Mouse (Mus musculus) forebrain, embryonic 16.5 days (tissue): ENCODE results near the gene Enpp6. TPM values are rescaled to one million over a fixed set of nuclear protein-coding genes. Genes with fewer than 3 reads are reported as not detected.
A peak's percentile ranks its signal among the peaks of the same experiment; 100 is the strongest.

ENCODE experiments used
- ATAC-seq: fragments of 200-750 bp; cut with Nextera tagmentation; 2 replicates; pipeline ENCODE4 v1.8.0; 2017; ENCODE audit warnings: mild to moderate bottlenecking, moderate library complexity
- H3K27ac ChIP-seq: fragments of 300-500 bp; sonication (generic); 2 replicates; pipeline ENCODE4 v1.5.1; 2014; ENCODE audit warnings: low read length, control low read depth
- H3K27me3 ChIP-seq: fragments of 300-500 bp; sonication (generic); replicated peaks from 2 replicates; pipeline ENCODE4 v1.6.1; 2014; ENCODE audit warnings: low read length; ENCODE audit not compliant: control insufficient read depth, insufficient read depth
- H3K36me3 ChIP-seq: fragments of 300-500 bp; sonication (generic); 2 replicates; pipeline ENCODE4 v1.6.1; 2014; ENCODE audit not compliant: control insufficient read depth, insufficient read depth
- H3K4me1 ChIP-seq: fragments of 300-500 bp; sonication (generic); replicated peaks from 2 replicates; pipeline ENCODE4 v1.6.1; 2014; ENCODE audit warnings: low read length; ENCODE audit not compliant: control insufficient read depth, insufficient read depth
- H3K4me2 ChIP-seq: fragments of 300-500 bp; sonication (generic); 2 replicates; pipeline ENCODE4 v1.6.1; 2014; ENCODE audit warnings: mild to moderate bottlenecking, low read length, control low read depth
- H3K4me3 ChIP-seq: fragments of 300-500 bp; sonication (generic); replicated peaks from 2 replicates; pipeline ENCODE4 v1.5.1; 2014; ENCODE audit warnings: mild to moderate bottlenecking, low read length, control low read depth
- H3K9ac ChIP-seq: fragments of 300-500 bp; sonication (generic); replicated peaks from 2 replicates; pipeline ENCODE4 v1.6.1; 2014; ENCODE audit warnings: low read depth, low read length, control low read depth
- H3K9me3 ChIP-seq: fragments of 300-500 bp; sonication (generic); 2 replicates; pipeline ENCODE4 v1.6.1; 2016; ENCODE audit warnings: low read length; ENCODE audit not compliant: control insufficient read depth
- WGBS: fragments of 180-500 bp; shearing (Covaris S2); extraction: QIAGEN DNeasy Blood & Tissue Kit; methylation state at CpG from one replicate; pipeline ENCODE4 v1.1.7; 2014; 5-methylcytosine and 5-hydroxymethylcytosine counted together
- polyA plus RNA-seq: library from polyadenylated mRNA; unstranded; fragments of >200 nt; fragmentation: Nextera tagmentation; extraction: Ambion mirVana; gene quantifications from 2 replicates; pipeline ENCODE4 v1.2.1, GENCODE M21; 2015

Gene Enpp6
- polyA plus RNA-seq, 1 experiment from 2014 or later, result 0.11 TPM

DNA sequence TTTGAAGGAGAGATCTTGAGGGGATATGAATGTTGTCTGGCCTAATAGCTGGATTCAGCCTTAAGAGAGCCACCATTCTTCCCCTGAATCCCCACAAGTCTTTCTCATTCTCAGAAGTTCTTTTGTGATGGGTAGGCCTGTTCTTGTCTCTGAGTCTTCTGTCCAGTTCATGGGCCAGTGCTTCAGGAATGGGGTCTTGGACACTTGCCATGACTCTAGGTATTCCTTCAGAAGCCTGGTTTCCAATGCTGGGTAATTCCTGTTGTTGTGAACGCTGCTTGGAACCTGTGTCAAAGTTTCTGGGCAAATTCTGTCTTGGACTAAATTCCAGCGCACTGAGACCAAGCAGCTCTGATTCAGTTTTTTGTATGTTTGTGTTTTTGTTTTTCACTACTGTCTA is 60.5 kb downstream of the Enpp6 start:
- no peak overlapping the region for H3K9ac ChIP-seq
- H3K4me3 ChIP-seq, result no peak overlapping the region
- no peak overlapping the region for H3K27ac ChIP-seq
- H3K9me3 ChIP-seq, result 0 out of 2 replicates have a peak, but pooled peaks cover 3% of the 10 kb centered on the region
- no peaks in the 10 kb centered on the region for H3K4me1 ChIP-seq
- 86% methylated on average over 2 of the region's 2 CpGs for WGBS
- H3K4me2 ChIP-seq, result no peak overlapping the region
- no peaks in the 10 kb centered on the region for H3K36me3 ChIP-seq
- H3K27me3 ChIP-seq, result no peaks in the 10 kb centered on the region
- ATAC-seq, result no peak

DNA sequence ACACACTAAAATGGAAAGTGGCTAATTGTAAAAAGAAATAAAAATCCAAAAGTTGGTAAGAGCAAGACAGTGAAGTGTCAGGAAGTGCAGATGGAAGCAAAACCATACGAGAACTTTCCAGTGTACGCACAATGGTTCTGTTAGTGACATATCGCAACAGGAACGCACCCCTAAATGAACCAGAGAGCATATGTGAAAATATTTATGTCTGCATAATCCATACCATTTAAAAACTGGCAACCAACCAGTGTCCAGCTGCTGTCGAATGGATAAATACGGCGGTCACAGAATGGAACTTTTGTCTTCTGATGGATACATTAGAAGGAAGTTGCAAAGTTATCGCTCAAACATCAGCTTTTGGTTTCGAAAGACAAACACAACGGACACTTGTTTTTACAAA is 61.9 kb downstream of the Enpp6 start:
- Histone ChIP-seq H3K36me3 (no peaks in the 10 kb centered on the region), H3K9me3 (no peaks in the 10 kb centered on the region), H3K4me3 (no peak overlapping the region), H3K4me1 (no peaks in the 10 kb centered on the region), H3K9ac (no peak overlapping the region), H3K4me2 (no peak overlapping the region), H3K27me3 (no peaks in the 10 kb centered on the region), H3K27ac (no peak overlapping the region)
- ATAC-seq, result no peak
- 85% methylated on average over 10 of the region's 10 CpGs for WGBS

DNA sequence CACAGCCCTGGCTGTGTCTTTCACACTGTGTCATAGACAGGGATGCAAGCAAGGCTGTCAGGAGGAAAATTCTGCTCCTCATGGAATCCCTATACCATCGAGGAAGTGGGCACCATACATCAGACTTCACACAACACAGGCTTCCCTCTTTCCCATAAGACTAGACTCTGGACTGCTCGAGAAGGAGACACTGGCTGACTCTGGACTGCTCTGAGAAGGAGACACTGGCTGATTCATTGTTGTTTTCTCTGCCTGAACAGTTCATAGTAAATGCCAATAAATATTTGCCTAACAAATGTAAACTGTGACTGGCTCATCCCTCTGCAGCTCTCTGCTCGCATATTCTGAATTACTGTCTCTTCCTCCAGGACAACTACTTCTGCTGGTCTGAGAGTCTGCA is 66.0 kb downstream of the Enpp6 start:
- 77% methylated on average over 3 of the region's 3 CpGs for WGBS
- Histone ChIP-seq H3K4me3 (no peak overlapping the region), H3K9ac (no peak overlapping the region), H3K36me3 (no peaks in the 10 kb centered on the region), H3K4me2 (no peak overlapping the region), H3K27me3 (no peaks in the 10 kb centered on the region), H3K9me3 (no peaks in the 10 kb centered on the region), H3K4me1 (no peaks in the 10 kb centered on the region), H3K27ac (no peak overlapping the region)
- ATAC-seq, result no peak

DNA sequence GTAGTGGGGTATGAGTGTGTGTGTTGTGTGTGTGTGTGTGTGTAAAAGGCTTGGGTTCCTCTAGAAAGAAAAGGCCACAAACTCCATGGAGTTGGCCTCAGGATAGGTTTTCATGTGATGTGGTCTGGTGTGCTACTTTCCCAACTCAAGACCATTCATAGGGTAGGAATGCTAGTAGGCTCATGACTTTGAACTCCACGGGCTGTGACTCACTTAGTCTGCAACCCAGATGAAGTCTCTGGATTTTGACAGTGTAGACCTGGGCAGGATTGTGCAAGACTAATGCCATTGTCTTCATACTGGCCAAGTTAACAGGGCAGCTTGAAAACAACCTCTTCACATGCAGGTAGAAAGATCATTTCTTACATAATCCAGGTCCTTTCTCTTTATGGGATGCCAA is 69.4 kb downstream of the Enpp6 start:
- Histone ChIP-seq H3K4me1 (no peaks in the 10 kb centered on the region), H3K4me2 (no peak overlapping the region), H3K9ac (no peak overlapping the region), H3K27ac (no peak overlapping the region), H3K36me3 (no peaks in the 10 kb centered on the region), H3K27me3 (no peaks in the 10 kb centered on the region), H3K4me3 (no peak overlapping the region), H3K9me3 (no peaks in the 10 kb centered on the region)
- 93% methylated on average over 1 of the region's 1 CpGs for WGBS
- no peak for ATAC-seq

DNA sequence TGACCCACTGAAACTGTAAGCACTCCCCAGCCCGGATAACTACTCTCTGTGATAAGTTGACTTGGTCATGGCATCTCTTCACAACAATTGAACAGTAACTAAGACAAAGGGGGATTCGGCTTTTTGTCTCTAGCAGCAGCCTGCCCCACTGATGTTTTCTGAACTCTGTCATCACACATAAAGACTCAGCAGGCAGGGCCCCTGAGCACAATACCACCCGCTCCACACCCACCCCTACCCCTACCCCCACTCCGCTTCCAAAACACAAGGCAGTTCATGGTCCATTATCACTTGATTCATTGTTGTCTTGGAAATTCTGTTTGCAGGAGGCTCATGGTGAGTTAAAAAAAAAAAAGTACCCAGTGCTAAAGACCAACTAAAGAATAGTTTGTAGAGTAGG is 71.8 kb downstream of the Enpp6 start:
- H3K9me3 ChIP-seq, result no peaks in the 10 kb centered on the region
- H3K4me3 ChIP-seq, result no peak overlapping the region
- H3K4me1 ChIP-seq, result no peaks in the 10 kb centered on the region
- no peak overlapping the region for H3K4me2 ChIP-seq
- no peaks in the 10 kb centered on the region for H3K36me3 ChIP-seq
- ATAC-seq, result no peak
- 71% methylated on average over 4 of the region's 4 CpGs for WGBS
- H3K27ac ChIP-seq, result no peak overlapping the region
- H3K27me3 ChIP-seq, result no peaks in the 10 kb centered on the region
- H3K9ac ChIP-seq, result no peak overlapping the region

DNA sequence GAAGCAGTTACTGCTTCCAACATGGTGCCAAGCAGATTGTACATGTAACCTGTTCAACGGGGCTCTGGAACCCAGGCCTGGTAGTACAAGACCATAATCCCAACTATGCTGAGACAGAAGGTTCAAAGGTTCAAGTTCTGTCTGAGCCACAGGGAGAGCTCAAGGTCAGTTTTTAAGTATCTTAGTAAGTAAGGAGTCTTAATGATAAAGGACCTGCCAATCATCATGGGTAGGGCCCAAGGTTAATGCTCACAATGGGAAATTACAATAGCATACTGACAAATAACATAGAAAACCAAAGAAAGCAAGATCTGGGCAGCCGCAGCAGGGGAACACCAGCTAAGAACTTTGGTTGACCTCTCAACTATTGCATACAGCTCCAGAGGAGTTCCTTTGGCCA is 72.3 kb downstream of the Enpp6 start:
- no peaks in the 10 kb centered on the region for H3K27me3 ChIP-seq
- 75% methylated on average over 2 of the region's 2 CpGs for WGBS
- H3K4me2 ChIP-seq, result no peak overlapping the region
- H3K27ac ChIP-seq, result no peak overlapping the region
- no peak overlapping the region for H3K9ac ChIP-seq
- no peaks in the 10 kb centered on the region for H3K4me1 ChIP-seq
- H3K4me3 ChIP-seq, result no peak overlapping the region
- H3K36me3 ChIP-seq, result no peaks in the 10 kb centered on the region
- H3K9me3 ChIP-seq, result no peaks in the 10 kb centered on the region
- ATAC-seq, result no peak

DNA sequence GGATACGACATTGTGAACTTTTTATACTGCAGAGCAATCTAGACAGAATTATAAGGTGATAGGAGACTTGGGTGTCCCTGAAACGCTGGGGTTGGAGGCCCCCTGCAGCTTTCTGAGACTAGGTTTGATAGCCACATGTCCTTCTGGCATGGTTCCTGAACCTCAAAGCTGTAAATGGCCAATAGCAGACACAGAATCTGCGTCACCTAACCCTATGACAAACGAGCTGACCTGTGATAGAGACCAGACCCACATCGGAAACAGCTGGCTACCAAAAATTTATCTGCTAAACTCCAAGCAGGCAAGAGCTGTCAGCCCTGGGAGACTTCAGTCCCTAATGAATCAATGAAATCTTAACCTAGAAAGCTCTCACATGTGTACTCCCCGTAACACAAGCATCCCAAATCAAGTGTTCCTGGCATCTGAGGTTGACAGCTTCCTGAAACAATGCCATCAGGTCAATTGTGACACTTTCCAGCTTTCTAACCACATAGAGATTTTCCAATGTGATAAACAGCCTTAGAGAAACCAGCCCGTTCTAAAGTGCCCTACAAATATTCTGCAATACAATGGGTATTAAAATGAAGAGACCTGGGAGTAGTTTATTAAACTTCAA is 74.5 kb downstream of the Enpp6 start:
- H3K4me3 ChIP-seq, result no peak overlapping the region
- no peaks in the 10 kb centered on the region for H3K36me3 ChIP-seq
- no peaks in the 10 kb centered on the region for H3K27me3 ChIP-seq
- H3K4me2 ChIP-seq, result no peak overlapping the region
- H3K9ac ChIP-seq, result no peak overlapping the region
- 77% methylated on average over 7 of the region's 7 CpGs for WGBS
- no peak overlapping the region for H3K27ac ChIP-seq
- H3K4me1 ChIP-seq, result no peaks in the 10 kb centered on the region
- no peaks in the 10 kb centered on the region for H3K9me3 ChIP-seq
- ATAC-seq, result no peak

DNA sequence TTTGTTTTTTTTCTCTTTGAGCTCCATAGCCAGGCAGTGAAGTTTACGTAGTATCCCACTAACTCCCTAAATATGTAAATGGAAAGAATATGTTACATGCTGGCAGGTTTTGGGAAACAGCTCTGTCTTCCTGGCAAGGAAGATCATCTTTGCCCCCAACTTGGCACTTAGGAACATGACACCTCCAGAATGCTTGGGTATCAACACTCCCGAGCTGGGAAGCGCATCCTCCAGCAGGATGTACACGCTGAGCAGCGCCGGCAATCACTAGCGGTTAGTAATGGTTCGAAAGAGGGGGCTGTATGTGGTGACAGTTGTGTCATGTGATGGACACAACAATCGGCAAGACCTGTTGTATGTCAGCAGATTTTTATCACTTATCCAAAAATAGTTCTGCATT is 80.4 kb downstream of the Enpp6 start:
- Histone ChIP-seq H3K9me3 (no peaks in the 10 kb centered on the region), H3K27ac (no peak overlapping the region), H3K4me1 (no peaks in the 10 kb centered on the region), H3K27me3 (no peaks in the 10 kb centered on the region), H3K36me3 (no peaks in the 10 kb centered on the region), H3K4me3 (no peak overlapping the region), H3K4me2 (no peak overlapping the region), H3K9ac (no peak overlapping the region)
- peak; percentile 57; the same call in 1 of the 2 replicates for ATAC-seq
- 87% methylated on average over 9 of the region's 9 CpGs for WGBS

DNA sequence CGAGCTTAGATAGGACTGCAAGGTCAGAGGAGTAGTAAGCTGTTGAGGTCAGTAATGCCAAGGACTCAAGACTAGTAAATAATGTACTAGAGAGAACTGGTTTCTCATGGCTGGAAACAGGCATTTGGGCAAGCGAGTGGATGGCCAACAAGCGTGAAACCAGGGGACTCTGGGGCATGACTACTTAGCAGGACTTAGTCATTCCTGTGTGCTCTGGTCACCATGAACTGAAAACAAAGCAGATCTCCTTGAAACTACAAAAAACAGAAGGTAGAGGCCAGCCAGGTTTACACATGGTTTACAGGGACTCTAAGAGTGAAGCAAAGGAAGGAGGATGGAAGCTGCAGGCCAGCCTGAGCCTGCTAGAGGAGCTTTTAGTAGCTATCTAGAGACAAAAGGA is 82.9 kb downstream of the Enpp6 start:
- H3K4me2 ChIP-seq, result no peak overlapping the region
- 82% methylated on average over 3 of the region's 3 CpGs for WGBS
- H3K9ac ChIP-seq, result no peak overlapping the region
- ATAC-seq, result no peak
- no peak overlapping the region for H3K4me3 ChIP-seq
- H3K4me1 ChIP-seq, result no peaks in the 10 kb centered on the region
- no peaks in the 10 kb centered on the region for H3K36me3 ChIP-seq
- no peak overlapping the region for H3K27ac ChIP-seq
- H3K27me3 ChIP-seq, result no peaks in the 10 kb centered on the region
- H3K9me3 ChIP-seq, result peaks cover 2% of the 10 kb centered on the region

DNA sequence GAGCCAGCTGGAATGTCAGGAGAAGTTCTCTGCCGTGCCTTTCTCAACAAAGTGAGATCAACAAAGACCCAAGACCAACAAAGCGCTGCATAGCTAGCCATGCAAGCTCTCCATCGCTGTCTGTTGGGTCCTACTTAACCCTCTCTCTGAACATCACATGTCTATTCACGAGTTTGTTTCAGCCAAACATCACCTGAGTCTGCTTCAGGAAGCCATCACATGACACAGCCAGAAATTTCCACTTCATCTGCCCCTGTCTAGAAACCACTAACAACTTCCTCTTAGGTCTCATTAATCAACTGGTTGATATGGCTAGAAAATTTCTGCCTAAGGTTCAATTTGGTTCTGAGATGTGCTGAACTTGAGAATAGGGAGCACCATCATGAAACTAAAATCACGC is 85.3 kb downstream of the Enpp6 start:
- no peaks in the 10 kb centered on the region for H3K27me3 ChIP-seq
- H3K36me3 ChIP-seq, result no peaks in the 10 kb centered on the region
- no peak overlapping the region for H3K4me3 ChIP-seq
- H3K4me2 ChIP-seq, result no peak overlapping the region
- peaks cover 2% of the 10 kb centered on the region for H3K9me3 ChIP-seq
- no peak for ATAC-seq
- WGBS, result 90% methylated on average over 5 of the region's 5 CpGs
- no peak overlapping the region for H3K9ac ChIP-seq
- no peaks in the 10 kb centered on the region for H3K4me1 ChIP-seq
- H3K27ac ChIP-seq, result no peak overlapping the region
